ENCODE assay signal across 12 mouse cellular contexts in the genomic region with DNA sequence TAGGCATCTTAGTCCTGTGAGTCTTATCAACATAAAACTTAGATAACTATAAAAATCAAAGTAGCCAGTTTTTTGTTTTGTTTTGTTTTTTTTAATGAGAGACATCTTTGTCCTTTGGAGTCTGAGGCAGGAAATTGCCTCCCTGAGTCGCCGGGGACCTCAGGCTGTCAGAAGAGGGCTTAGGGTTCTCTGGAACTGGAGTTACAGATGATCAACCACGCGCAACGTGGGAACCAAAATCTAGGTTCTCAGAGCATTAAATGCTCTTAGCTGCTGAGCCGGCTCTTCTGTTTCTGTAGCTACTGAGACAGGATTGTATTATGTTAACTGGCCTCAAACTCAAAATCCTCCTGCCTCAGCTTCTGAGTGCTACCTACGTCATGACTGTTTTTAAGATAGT.
"Had no signal": no experiment of that assay in that cellular context is flagged by ENCODE, and none has a peak within 500 bp of the region (broad histone marks: within the 10 kb centered on the region; RNA-seq: fewer than 3 reads in every experiment).

No protein-coding gene starts in this region.

- H3K4me2 ChIP-seq: limb, embryonic 12.5 days; liver, embryonic 15.5 days; midbrain, embryonic 13.5 days; stomach, embryonic 15.5 days had no signal

- H3K4me1 ChIP-seq: midbrain, embryonic 13.5 days; stomach, embryonic 15.5 days had no signal

- H3K9ac ChIP-seq: limb, embryonic 12.5 days; liver, embryonic 15.5 days; midbrain, embryonic 13.5 days; stomach, embryonic 15.5 days had no signal

- H3K27ac ChIP-seq: limb, embryonic 12.5 days; liver, embryonic 15.5 days; midbrain, embryonic 13.5 days; stomach, embryonic 15.5 days had no signal

- H3K4me3 ChIP-seq: layer of hippocampus, adult 2 months; limb, embryonic 12.5 days; liver, embryonic 15.5 days; midbrain, embryonic 13.5 days; stomach, embryonic 15.5 days had no signal

- DNase-seq: liver; lung, adult 2 months; lung, postnatal 36 days; right cerebral cortex, postnatal 14 days; thymus, adult 18-20 months; thymus, postnatal 14 days had no signal

- H3K27me3 ChIP-seq: limb, embryonic 12.5 days; liver, embryonic 15.5 days; midbrain, embryonic 13.5 days; stomach, embryonic 15.5 days had no signal

- H3K9me3 ChIP-seq: limb, embryonic 12.5 days; liver, embryonic 15.5 days; midbrain, embryonic 13.5 days; stomach, embryonic 15.5 days had no signal

- H3K36me3 ChIP-seq: limb, embryonic 12.5 days; liver, embryonic 15.5 days; midbrain, embryonic 13.5 days; stomach, embryonic 15.5 days had no signal

- ATAC-seq: lung, postnatal 0 days; midbrain, embryonic 13.5 days had no signal
